Mouse (Mus musculus): Measurements from ENCODE around the gene Arsb. TPM values are rescaled to one million over a fixed set of nuclear protein-coding genes. Genes with fewer than 3 reads are reported as not detected.

The Arsb gene
- total RNA-seq, 2 experiments from 2014 or later, result 2.4 to 3.3 TPM

DNA sequence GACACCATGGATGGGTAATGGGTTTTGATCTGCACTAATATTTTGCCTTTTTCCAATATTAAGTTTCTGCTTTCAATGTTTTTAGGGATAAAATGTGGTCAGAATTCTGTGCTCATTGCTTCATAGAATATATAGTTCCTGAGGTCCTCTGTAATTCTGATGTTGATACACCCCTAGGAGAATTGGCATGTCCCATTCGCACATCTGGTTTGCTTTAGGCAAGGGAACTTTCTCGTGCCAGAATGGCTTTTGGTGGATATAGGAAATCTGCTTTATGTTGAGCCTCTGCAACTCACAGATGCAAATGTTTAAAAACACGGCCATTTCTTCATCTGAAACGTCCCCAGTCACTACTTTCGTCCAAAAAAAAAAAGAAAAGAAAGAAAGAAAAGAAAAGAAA is 138.4 kb downstream of the Arsb start:
- TF ChIP-seq CTCF (IDR thresholded peaks at IDR 0.05), result no peak
- no peak for DNase-seq
- peak overlapping the region; percentile 20; the same call in 1 of the 2 replicates for H3K27ac ChIP-seq
- H3K4me3 ChIP-seq, result no peak overlapping the region
- intact Hi-C loops (cut with DNase I), result no loop called here

DNA sequence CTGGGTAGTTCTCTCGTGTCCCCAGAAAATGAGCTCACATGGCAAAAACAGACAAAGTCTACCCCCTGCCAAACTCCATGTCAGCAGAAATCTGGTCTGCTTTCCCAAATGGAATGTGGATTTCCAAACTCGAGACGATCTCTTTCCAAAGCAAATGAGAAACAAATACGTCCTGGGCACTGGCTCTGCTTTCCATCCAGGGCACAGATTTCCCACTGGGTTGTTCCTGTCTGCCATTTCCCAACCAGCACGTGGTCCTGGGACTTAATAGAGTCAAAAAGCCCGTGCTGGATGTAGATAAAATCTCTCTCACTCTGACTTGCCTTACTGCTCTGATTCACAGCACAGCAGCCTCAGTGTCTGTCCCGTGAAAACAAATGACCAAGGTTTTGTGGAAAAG is 139.6 kb downstream of the Arsb start:
- peak; percentile 41 for DNase-seq
- intact Hi-C loops (cut with DNase I), result no loop called here
- TF ChIP-seq CTCF (IDR thresholded peaks at IDR 0.05), result no peak
- Histone ChIP-seq H3K4me3 (no peak overlapping the region), H3K27ac (peak overlapping the region; percentile 57)

- H3K4me3 ChIP-seq, result no peak overlapping the region
- no peak overlapping the region for H3K27ac ChIP-seq
- no peak for TF ChIP-seq CTCF (IDR thresholded peaks at IDR 0.05)
- no peak for DNase-seq
- intact Hi-C loops (cut with DNase I), result no loop called here
Observed at GRCm38 (mm10) chr13:93912326-93912915, 141.0 kb downstream of the Arsb start.

GRCm38 (mm10) chr13:93914206-93914605 is 142.8 kb downstream of the Arsb start:
- intact Hi-C loops (cut with DNase I), result no loop called here
- no peak for DNase-seq
- no peak overlapping the region for H3K27ac ChIP-seq
- TF ChIP-seq CTCF (IDR thresholded peaks at IDR 0.05), result no peak
- no peak overlapping the region for H3K4me3 ChIP-seq

DNA sequence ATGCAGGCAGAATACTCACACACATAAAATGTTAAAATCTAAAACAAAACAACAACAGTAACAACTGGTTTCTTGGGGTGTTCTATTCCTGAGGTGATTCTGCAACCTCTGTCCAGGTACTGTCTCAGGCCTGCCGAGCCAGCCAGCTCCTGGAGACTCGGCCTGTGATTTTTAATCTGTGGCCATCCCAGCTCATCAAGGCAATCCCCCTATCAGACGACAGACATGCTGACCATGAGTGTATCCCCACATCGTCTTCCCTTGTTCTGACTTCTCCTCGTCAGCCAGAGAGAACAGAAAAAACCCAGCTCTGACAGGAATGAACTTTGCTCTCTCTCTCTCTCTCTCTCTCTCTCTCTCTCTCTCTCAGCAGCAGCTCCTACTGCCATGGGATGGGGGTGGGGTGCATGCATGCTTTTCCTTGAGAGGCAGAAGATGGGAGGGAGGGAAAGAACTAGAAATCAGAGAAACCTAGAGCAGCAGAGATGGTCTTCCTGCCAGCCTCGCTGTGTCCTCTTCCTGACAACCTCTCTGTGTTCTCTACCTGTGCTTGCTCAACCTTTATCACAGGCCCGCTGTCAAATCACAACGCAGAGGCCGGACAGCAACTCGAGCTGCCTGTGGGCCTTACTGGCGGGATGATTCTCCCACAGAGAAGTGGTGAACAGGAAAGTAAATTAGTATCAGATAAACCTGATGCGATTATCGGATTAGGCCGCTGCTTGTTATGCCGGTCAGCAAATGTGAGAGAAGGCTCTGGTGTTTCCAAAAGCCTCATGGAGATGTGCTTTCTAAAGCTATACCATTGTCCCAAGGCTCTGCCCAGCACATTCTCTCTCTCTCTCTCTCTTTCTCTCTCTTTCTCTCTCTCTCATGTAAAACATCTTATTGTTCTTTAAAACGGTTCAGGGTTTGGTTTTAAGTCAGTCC is 144.5 kb downstream of the Arsb start:
- DNase-seq, result no peak
- intact Hi-C loops (cut with DNase I), result no loop called here
- TF ChIP-seq CTCF (IDR thresholded peaks at IDR 0.05), result no peak
- H3K4me3 ChIP-seq, result no peak overlapping the region
- H3K27ac ChIP-seq, result no peak overlapping the region

DNA sequence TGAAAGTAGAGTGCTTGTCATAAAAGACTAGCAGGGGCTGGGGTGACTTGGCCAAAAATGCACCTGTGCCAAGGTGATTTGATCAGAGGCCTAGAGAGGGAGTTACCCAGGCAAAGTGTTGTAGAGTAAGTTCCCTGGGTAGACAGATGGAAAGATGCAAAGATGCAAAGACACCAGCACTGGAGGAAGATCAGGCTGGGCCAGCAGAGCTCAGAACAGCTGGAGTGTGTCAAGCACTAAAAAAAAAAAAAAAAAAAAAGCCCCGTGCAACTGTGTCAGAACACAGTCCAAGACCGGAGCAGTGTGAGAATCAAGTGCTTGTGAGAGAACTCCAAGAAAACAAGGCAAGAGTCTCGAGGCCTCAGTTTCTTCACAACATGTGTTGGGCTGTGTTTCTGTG is 148.1 kb downstream of the Arsb start:
- no peak for DNase-seq
- intact Hi-C loops (cut with DNase I), result no loop called here

GRCm38 (mm10) chr13:93920080-93920785 is 148.8 kb downstream of the Arsb start:
- no peak overlapping the region for H3K27ac ChIP-seq
- no peak for DNase-seq
- intact Hi-C loops (cut with DNase I), result no loop called here
- H3K4me3 ChIP-seq, result no peak overlapping the region
- TF ChIP-seq CTCF (IDR thresholded peaks at IDR 0.05), result no peak

More for the DNA sequence above, 148.1 kb downstream of the Arsb start:
- no peak overlapping the region for H3K27ac ChIP-seq
- no peak for TF ChIP-seq CTCF (IDR thresholded peaks at IDR 0.05)
- H3K4me3 ChIP-seq, result no peak overlapping the region

DNA sequence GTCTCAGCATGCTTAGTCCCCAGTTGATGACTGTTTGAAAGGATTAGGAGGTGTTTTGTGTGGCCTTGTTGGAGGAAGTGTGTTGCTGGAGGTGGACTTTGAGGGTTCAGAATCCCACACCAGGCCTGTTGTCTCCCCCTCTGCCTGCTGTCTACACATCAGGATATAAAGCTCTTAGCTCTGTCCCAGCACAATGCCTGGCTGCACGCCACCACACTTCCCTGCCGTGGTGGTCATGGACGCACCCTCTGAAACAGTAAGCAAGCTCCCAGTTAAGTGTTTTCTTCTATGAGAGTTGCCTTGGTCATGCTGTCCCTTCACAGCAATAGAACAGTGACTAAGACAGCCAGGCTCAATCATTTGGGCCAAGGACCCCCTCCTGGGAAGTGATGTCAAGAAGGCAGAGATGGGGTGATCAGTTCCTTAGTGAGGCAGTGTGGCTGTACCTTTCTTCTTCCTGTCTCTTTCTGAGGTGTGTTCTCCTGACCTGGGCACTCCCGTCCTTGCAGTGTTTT is 149.4 kb downstream of the Arsb start:
- no peak for TF ChIP-seq CTCF (IDR thresholded peaks at IDR 0.05)
- Histone ChIP-seq H3K4me3 (no peak overlapping the region), H3K27ac (no peak overlapping the region)
- DNase-seq, result peak; percentile 33
- intact Hi-C loops (cut with DNase I), result no loop called here

DNA sequence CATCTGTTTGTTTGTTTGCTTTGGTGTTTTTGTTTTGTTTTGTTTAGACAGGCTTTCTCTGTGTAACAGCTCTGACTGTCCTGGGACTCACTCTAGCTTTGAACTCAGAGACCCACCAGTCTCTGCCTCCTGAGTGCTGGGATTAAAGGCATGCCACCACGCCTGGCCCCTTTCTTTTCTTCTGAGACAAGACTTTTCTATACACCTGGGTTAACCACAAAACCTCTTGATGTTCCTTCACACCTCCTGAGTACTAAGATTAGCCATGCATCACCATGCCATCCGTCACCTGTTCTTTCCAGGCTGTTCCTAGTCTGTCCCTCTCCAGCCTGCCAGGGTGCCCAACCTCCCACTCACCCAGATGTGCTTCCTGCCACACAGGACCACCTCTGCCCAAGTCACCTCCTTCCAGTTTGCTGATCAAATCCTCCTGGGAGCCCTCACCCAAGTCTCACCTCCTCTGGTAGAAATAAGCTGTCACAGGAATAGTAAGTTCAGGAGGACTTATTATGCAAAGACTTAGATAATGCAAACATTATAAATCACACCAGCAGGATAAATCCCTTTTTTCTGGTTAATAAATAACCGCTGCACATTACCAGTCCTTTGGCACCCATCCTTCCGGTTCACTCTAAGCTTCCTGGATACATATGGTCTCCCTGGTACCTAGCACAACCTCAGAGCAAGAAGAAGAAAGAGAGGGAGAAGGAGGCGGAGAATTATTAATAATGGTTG is 150.6 kb downstream of the Arsb start:
- intact Hi-C loops (cut with DNase I), result no loop called here
- DNase-seq, result no peak
- H3K27ac ChIP-seq, result 0 out of 2 replicates have a peak overlapping the region, but pooled peaks have one; percentile 21
- no peak overlapping the region for H3K4me3 ChIP-seq
- TF ChIP-seq CTCF (IDR thresholded peaks at IDR 0.05), result no peak

DNA sequence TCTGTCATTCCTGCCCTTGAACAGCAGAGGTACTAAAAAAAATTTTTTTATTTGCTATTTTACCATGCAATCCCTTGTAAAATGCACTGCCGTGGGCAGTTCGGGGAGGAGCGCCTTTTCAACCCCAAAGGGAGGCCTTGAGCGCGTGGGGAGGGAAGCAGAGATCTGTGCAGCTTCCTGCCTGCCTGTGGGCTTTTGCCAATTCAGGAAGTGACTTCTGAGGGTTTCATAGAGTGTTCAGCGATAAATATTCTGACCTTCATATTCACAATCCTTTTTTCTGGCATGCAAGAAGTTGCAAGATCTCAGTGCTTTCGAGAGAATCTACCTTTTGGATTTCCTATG is 151.1 kb downstream of the Arsb start:
- no peak for DNase-seq
- intact Hi-C loops (cut with DNase I), result no loop called here
- Histone ChIP-seq H3K27ac (0 out of 2 replicates have a peak overlapping the region, but pooled peaks have one; percentile 21), H3K4me3 (no peak overlapping the region)
- no peak for TF ChIP-seq CTCF (IDR thresholded peaks at IDR 0.05)

DNA sequence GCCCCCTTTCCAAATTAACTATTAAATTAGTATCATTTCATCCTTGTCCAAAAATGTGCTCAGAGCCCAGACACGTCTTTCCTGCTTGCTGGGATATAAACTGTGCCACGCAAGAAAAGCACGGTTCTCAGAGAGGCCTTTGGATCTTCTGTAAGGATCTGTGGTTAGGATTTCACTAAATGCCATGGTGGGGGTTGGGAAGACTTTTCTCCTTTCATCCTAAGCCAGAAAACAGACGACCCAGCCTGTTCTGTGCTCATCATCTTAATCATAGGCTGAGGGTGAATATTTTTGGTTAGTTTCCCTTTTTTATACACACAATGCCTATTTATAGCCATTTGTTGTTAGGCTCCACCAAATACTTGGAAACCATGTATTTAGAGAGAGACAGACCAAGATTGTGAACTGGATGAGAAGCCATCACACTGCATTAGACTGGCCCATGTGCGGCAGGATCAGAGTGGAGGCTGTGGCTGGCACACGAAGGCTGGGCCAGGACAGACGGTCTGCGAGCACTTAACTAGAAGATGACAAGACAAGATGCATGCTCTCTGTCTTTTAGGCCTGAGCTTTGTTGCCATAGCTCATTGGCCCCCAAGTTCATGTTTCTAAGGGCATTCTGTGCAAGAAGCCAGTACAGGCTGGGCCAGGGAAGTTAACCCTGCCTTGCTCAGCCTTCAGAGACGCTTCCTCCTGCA is 153.5 kb downstream of the Arsb start:
- TF ChIP-seq CTCF (IDR thresholded peaks at IDR 0.05), result no peak
- Histone ChIP-seq H3K4me3 (no peak overlapping the region), H3K27ac (no peak overlapping the region)
- intact Hi-C loops (cut with DNase I), result no loop called here
- DNase-seq, result no peak
